Mouse (Mus musculus) embryonic fibroblast, embryonic 13.5 days (primary cell): ENCODE measurements at regions not wholly inside any gene's neighbourhood (a gene's known extent, or its start where the extent isn't known, plus 50 kb on each side); places are given as distances from the start of the nearest gene placed in this dataset.

Source experiments
- H3K27ac ChIP-seq: 2 replicates; pipeline ENCODE4 v1.5.1; 2012; ENCODE audit warnings: low read length, control low read depth, inconsistent platforms; ENCODE audit not compliant: insufficient read depth
- H3K4me1 ChIP-seq: 2 replicates; pipeline ENCODE4 v1.6.1; 2011; ENCODE audit warnings: low read length; ENCODE audit not compliant: control insufficient read depth, insufficient read depth
- H3K4me3 ChIP-seq: 2 replicates; pipeline ENCODE4 v1.5.1; 2011; ENCODE audit warnings: mild to moderate bottlenecking, control low read depth, low read length; ENCODE audit not compliant: insufficient read depth
- CTCF ChIP-seq: IDR thresholded peaks from 2 replicates; pipeline ENCODE4 v1.5.1; 2011; ENCODE audit warnings: mild to moderate bottlenecking, control low read depth, low read length, moderate library complexity, borderline replicate concordance; ENCODE audit not compliant: insufficient read depth
- POLR2A ChIP-seq: IDR thresholded peaks from 2 replicates; pipeline ENCODE4 v1.6.1; 2011; ENCODE audit warnings: low read depth, mild to moderate bottlenecking, control low read depth, low read length, moderate library complexity

GRCm38 (mm10) chrX:162255873-162256272 is 96.3 kb upstream of the Nhs start:
- Histone ChIP-seq H3K4me1 (no peaks in the 10 kb centered on the region), H3K27ac (no peak overlapping the region), H3K4me3 (no peak overlapping the region)
- no peak for TF ChIP-seq POLR2A
- TF ChIP-seq CTCF = no peak

- Histone ChIP-seq H3K27ac (no peak overlapping the region), H3K4me1 (no peaks in the 10 kb centered on the region), H3K4me3 (no peak overlapping the region)
- TF ChIP-seq CTCF (no peak), POLR2A (no peak)
Observed at GRCm38 (mm10) chrX:162241291-162241690, 81.8 kb upstream of the Nhs start.

GRCm38 (mm10) chrX:162235552-162235951 is 76.0 kb upstream of the Nhs start:
- no peak for TF ChIP-seq CTCF
- TF ChIP-seq POLR2A = no peak
- Histone ChIP-seq H3K4me1 (no peaks in the 10 kb centered on the region), H3K27ac (no peak overlapping the region), H3K4me3 (no peak overlapping the region)

GRCm38 (mm10) chrX:162210848-162211247 is 51.3 kb upstream of the Nhs start:
- no peaks in the 10 kb centered on the region for H3K4me1 ChIP-seq
- no peak overlapping the region for H3K27ac ChIP-seq
- no peak for TF ChIP-seq CTCF
- TF ChIP-seq POLR2A = no peak
- no peak overlapping the region for H3K4me3 ChIP-seq
